Mouse (Mus musculus) heart, adult 2 months (tissue): Measurements from ENCODE around the gene Dock1. TPM values are rescaled to one million over a fixed set of nuclear protein-coding genes. Genes with fewer than 3 reads are reported as not detected.

Source experiments
- DNase-seq, 2 experiments: peaks; one replicate each; pipeline ENCODE4 v3.0.0; 2021
- H3K27ac ChIP-seq: fragments of 200-600 bp; 2 replicates; pipeline ENCODE4 v1.8.1; 2022
- H3K27me3 ChIP-seq: fragments of 200-500 bp; 2 replicates; pipeline ENCODE4 v1.6.1; 2012; ENCODE audit warnings: mild to moderate bottlenecking, low read length, inconsistent platforms, mixed read lengths; ENCODE audit not compliant: control insufficient read depth, insufficient read depth
- H3K36me3 ChIP-seq: fragments of 200-500 bp; 2 replicates; pipeline ENCODE4 v1.6.1; 2012; ENCODE audit warnings: low read length, inconsistent platforms; ENCODE audit not compliant: control insufficient read depth, insufficient read depth
- H3K4me1 ChIP-seq: fragments of 200-500 bp; 2 replicates; pipeline ENCODE4 v1.6.1; 2011; ENCODE audit warnings: low read length; ENCODE audit not compliant: control insufficient read depth, insufficient read depth
- H3K4me3 ChIP-seq: fragments of 200-600 bp; 2 replicates; pipeline ENCODE4 v1.8.1; 2022
- H3K79me2 ChIP-seq: fragments of 200-500 bp; replicated peaks from 2 replicates; pipeline ENCODE4 v1.6.1; 2012; ENCODE audit warnings: mild to moderate bottlenecking, inconsistent platforms, low read length, moderate library complexity, mixed read lengths; ENCODE audit not compliant: control insufficient read depth, insufficient read depth
- H3K9ac ChIP-seq: fragments of 200-500 bp; 2 replicates; pipeline ENCODE4 v1.6.1; 2012; ENCODE audit warnings: low read depth, mild to moderate bottlenecking, control low read depth, inconsistent platforms, low read length, mixed read lengths
- CTCF ChIP-seq: fragments of 200-600 bp; IDR thresholded peaks from 2 replicates; pipeline ENCODE4 v1.8.1; 2022; ENCODE audit warnings: antibody characterized with exemption, mild to moderate bottlenecking, moderate library complexity
- EP300 ChIP-seq: fragments of 200-500 bp; IDR thresholded peaks from 2 replicates; pipeline ENCODE4 v1.6.1; 2011; ENCODE audit warnings: low read depth, low read length, control low read depth; ENCODE audit not compliant: insufficient read depth
- POLR2A ChIP-seq: fragments of 200-500 bp; IDR thresholded peaks from 2 replicates; pipeline ENCODE4 v1.6.1; 2011; ENCODE audit warnings: mild to moderate bottlenecking, low read depth, low read length, control low read depth; ENCODE audit not compliant: insufficient read depth
- WGBS: fragments of 180-500 bp; shearing (Covaris S2); methylation state at CpG from one replicate; pipeline ENCODE4 v1.1.7; 2018; 5-methylcytosine and 5-hydroxymethylcytosine counted together
- intact Hi-C: fragments of 180-260 bp; cut with DNase I; formaldehyde crosslinking; loops from one replicate; pipeline ENCODE4 v1.15.1; 2025
- polyA plus RNA-seq: library from polyadenylated mRNA; depleted of rRNA; stranded (reverse); fragments of >200 nt; gene quantifications from 2 replicates; pipeline ENCODE4 v1.2.3, GENCODE M21; 2012
- total RNA-seq, 2 experiments: library from RNA; stranded (reverse); gene quantifications; 2 replicates each; pipeline ENCODE4 v1.2.3; 2021

Gene Dock1
- total and polyA plus RNA-seq, 3 experiments, result 8.3 to 25.6 (median 25.4) TPM

DNA sequence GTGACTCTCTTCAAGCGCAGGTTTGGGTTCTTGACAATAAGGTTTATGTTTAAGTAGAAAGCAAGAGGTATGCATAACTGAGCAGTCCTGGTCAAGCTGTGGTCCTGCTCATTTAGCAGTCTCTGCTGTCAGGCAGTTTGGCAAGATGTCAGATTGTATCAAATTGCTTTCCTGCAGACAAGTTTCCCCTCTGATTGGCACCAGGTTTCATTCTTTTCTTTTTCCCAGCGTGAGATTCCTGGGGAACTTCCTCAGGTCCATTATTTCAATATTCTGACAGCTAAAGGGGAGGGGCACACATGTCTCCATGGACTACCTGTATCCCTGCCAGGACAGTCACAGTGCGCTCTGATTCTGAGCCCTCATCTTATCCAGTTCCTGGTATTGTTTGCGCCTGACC, 153.4 kb downstream of the Dock1 start:
- H3K4me3 ChIP-seq, result no peak overlapping the region
- H3K27me3 ChIP-seq, result no peaks in the 10 kb centered on the region
- TF ChIP-seq EP300, result no peak
- no peak for TF ChIP-seq POLR2A
- TF ChIP-seq CTCF, result no peak
- intact Hi-C loops, result no loop called here
- no peaks in the 10 kb centered on the region for H3K36me3 ChIP-seq
- no peak for DNase-seq
- 59% methylated on average over 4 of the region's 4 CpGs for WGBS
- no peak overlapping the region for H3K9ac ChIP-seq
- H3K79me2 ChIP-seq, result no peaks in the 10 kb centered on the region
- H3K4me1 ChIP-seq, result peaks cover 3% of the 10 kb centered on the region
- H3K27ac ChIP-seq, result no peak overlapping the region

DNA sequence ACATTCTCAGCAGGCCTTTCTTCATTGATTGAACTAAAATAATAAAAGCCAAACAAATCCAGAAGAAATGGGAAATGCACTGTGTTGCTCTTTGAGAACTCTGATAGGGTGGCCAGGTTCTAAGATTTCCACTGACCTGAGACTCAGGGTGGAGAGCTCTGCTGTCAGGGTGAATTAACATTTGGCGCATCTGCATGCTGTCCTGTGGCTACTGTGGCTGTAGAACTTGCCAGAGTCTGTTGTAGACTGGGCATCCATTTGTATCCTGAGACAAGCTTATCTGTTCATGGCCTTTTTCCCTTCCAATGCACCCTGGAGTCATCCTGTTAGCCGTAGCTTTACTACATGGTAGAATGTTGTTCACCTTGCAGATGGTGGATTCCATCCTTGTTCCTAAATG, 169.6 kb downstream of the Dock1 start:
- H3K4me1 ChIP-seq, result no peaks in the 10 kb centered on the region
- no peak for DNase-seq
- intact Hi-C loops, result no loop called here
- H3K36me3 ChIP-seq, result no peaks in the 10 kb centered on the region; the same call in 1 of the 2 replicates
- WGBS, result 83% methylated on average over 2 of the region's 2 CpGs
- H3K79me2 ChIP-seq, result no peaks in the 10 kb centered on the region
- TF ChIP-seq POLR2A, result no peak
- TF ChIP-seq CTCF, result no peak
- no peak overlapping the region for H3K9ac ChIP-seq
- H3K4me3 ChIP-seq, result no peak overlapping the region
- no peak overlapping the region for H3K27ac ChIP-seq
- no peaks in the 10 kb centered on the region for H3K27me3 ChIP-seq

DNA sequence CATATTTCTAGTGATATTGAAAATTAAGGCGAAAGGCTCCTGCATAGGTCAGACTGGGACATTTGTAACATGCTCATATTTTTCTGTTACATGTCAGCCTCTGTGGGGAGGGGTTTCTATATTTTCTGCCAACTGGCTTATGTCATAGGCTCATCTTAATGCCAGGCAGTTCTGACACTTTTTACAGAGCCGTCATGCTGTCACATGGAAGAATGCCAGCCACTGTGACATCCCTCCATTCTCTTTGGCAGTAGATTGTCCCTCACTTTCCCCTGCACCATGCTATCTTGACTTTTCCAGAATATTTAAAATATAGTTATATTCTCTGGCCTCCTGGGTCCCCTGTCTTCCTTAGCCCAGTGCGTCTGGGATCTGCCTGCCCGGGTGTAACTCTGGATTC, 172.3 kb downstream of the Dock1 start:
- 83% methylated on average over 4 of the region's 4 CpGs for WGBS
- Histone ChIP-seq H3K27ac (no peak overlapping the region), H3K4me3 (no peak overlapping the region), H3K79me2 (no peaks in the 10 kb centered on the region), H3K4me1 (no peaks in the 10 kb centered on the region), H3K27me3 (no peaks in the 10 kb centered on the region), H3K9ac (no peak overlapping the region), H3K36me3 (no peaks in the 10 kb centered on the region)
- TF ChIP-seq CTCF (no peak), EP300 (no peak), POLR2A (no peak)
- no peak for DNase-seq
- intact Hi-C loops, result no loop called here

DNA sequence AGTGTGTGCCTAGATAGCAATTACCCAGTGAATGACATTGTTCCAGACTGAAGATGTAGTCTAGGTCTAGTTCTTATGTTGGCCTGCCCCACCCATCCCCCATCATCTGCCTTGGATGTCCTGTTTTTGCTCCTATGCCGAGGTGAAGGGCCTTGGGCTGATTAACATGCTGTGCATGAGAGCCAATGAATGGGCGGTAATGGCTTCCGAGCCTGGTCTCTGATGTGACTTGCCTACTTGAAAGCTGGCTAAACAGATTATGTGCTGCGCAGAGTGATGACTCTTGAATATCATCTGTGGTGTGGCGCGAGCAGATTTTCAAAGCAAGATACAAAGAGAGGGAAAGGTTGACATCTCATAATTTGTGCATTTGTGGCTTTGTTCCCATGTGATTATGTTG, 191.5 kb downstream of the Dock1 start:
- no peaks in the 10 kb centered on the region for H3K79me2 ChIP-seq
- intact Hi-C loops, result no loop called here
- 88% methylated on average over 6 of the region's 6 CpGs for WGBS
- no peak overlapping the region for H3K27ac ChIP-seq
- H3K4me3 ChIP-seq, result no peak overlapping the region
- TF ChIP-seq CTCF (no peak), EP300 (no peak), POLR2A (no peak)
- DNase-seq, result no peak
- H3K27me3 ChIP-seq, result no peaks in the 10 kb centered on the region
- H3K4me1 ChIP-seq, result no peaks in the 10 kb centered on the region
- no peaks in the 10 kb centered on the region for H3K36me3 ChIP-seq
- H3K9ac ChIP-seq, result no peak overlapping the region

DNA sequence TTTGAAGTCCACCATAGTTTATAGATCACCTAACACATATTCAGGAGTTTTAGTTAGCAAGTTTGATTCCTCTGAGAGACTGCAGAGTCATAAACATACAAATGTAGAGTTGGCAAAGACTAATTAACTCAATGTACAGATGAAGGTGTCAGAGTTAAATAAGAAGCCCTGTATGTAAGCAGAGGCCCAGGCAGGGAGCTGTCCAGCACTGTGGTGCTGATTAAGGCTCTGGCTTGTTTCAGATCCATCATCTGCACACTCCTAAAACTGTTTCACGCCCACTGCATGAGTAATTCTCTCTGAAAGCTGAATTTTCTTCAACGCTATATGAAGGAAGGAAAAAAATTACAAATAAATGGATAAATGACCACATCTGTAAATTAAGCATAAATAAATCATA, 193.7 kb downstream of the Dock1 start:
- peak in 1 of 2 experiments; percentile 59 for DNase-seq
- WGBS, result 67% methylated on average over 2 of the region's 2 CpGs

DNA sequence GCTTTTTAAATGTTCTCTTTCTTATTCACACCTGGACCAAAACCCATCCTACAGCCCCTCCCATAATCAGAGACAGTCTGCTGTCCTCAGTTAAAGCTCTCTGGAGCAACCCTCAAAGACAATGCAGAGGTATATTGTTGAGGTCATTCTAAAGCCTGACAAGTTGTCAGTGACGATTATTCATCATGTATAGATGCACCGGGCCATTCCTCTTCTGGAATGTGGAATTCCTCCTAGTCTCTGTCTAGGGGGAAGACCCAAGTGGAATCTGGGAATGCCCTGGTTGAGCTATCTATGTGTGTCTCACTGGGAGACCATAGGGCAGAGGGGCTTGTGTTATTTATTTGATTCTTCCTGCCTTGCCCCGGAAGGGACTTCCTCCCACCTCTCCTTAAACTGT, 202.1 kb downstream of the Dock1 start:
- H3K36me3 ChIP-seq, result no peaks in the 10 kb centered on the region; the same call in 1 of the 2 replicates
- H3K27ac ChIP-seq, result no peak overlapping the region
- peaks cover 2% of the 10 kb centered on the region; the same call in 1 of the 2 replicates for H3K4me1 ChIP-seq
- WGBS, result 58% methylated on average over 3 of the region's 3 CpGs
- H3K9ac ChIP-seq, result no peak overlapping the region
- no peak overlapping the region for H3K4me3 ChIP-seq
- H3K27me3 ChIP-seq, result no peaks in the 10 kb centered on the region
- H3K79me2 ChIP-seq, result no peaks in the 10 kb centered on the region
- TF ChIP-seq CTCF (no peak), EP300 (no peak), POLR2A (no peak)
- DNase-seq, result no peak
- intact Hi-C loops, result no loop called here

More for the DNA sequence above, 193.7 kb downstream of the Dock1 start:
- H3K79me2 ChIP-seq, result no peaks in the 10 kb centered on the region
- H3K27ac ChIP-seq, result no peak overlapping the region
- H3K4me3 ChIP-seq, result no peak overlapping the region
- H3K4me1 ChIP-seq, result no peaks in the 10 kb centered on the region
- H3K27me3 ChIP-seq, result no peaks in the 10 kb centered on the region
- no peak overlapping the region for H3K9ac ChIP-seq
- intact Hi-C loops, result no loop called here
- no peaks in the 10 kb centered on the region for H3K36me3 ChIP-seq
- no peak for TF ChIP-seq POLR2A
- no peak for TF ChIP-seq CTCF
- no peak for TF ChIP-seq EP300

DNA sequence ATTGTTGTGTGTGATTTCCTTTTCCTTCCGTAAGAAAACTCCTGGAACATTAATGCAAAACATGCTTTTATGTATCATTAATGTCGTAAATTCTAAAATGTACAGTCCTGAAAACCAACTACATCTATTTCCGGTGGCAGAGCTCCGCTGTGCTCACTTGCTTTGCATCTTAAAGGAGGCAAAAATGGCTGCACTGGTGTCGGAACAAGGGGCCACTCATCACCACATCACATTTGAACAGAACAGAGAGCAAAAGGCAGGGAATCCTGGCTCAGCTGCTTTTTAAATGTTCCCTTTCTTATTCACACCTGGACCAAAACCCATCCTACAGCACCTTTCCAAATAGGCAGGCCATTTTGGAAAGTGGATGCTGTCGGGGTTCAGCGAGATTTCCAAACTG, 202.5 kb downstream of the Dock1 start:
- Histone ChIP-seq H3K27me3 (no peaks in the 10 kb centered on the region), H3K79me2 (no peaks in the 10 kb centered on the region), H3K9ac (no peak overlapping the region), H3K4me1 (peaks cover 2% of the 10 kb centered on the region; the same call in 1 of the 2 replicates), H3K4me3 (no peak overlapping the region), H3K36me3 (no peaks in the 10 kb centered on the region; the same call in 1 of the 2 replicates), H3K27ac (no peak overlapping the region)
- no peak for DNase-seq
- intact Hi-C loops, result no loop called here
- TF ChIP-seq CTCF, result no peak
- no peak for TF ChIP-seq EP300
- TF ChIP-seq POLR2A, result no peak
- WGBS, result 82% methylated on average over 7 of the region's 7 CpGs
